Mouse (Mus musculus) megakaryocyte, embryonic 14.5 days (primary cell): ENCODE measurements around the gene Mrpl9.

Experiments used
- FLI1 ChIP-seq: IDR thresholded peaks from 2 replicates; pipeline ENCODE4 v1.6.1; 2012; ENCODE audit warnings: low read length, inconsistent platforms, mixed read lengths
- GATA1 ChIP-seq: IDR thresholded peaks from 3 replicates; pipeline ENCODE4 v1.6.1; 2012; ENCODE audit warnings: mixed read lengths, low read length, inconsistent platforms, borderline replicate concordance

- TF ChIP-seq FLI1 (no peak), GATA1 (no peak)
Observed at GRCm38 (mm10) chr3:94482764-94483385, 39.8 kb downstream of the Mrpl9 start.
